Mouse (Mus musculus) duodenum, adult 2 months (tissue): ENCODE data around the gene Pdia4. TPM values are rescaled to one million over a fixed set of nuclear protein-coding genes. Genes with fewer than 3 reads are reported as not detected.

Experiments
- polyA plus RNA-seq: library from polyadenylated mRNA; depleted of rRNA; stranded (reverse); fragments of >200 nt; gene quantifications from 2 replicates; pipeline ENCODE4 v1.2.3, GENCODE M21; 2012; ENCODE audit warnings: low replicate concordance; rRNA removed

The Pdia4 gene
- polyA plus RNA-seq, result 6.7 and 9.5 TPM in 2 replicates

GRCm38 (mm10) chr6:47813257-47813878, at the start of gene Pdia4:
Gene Pdia4 (minus strand): TSS chr6:47813430.

GRCm38 (mm10) chr6:47835482-47835983, 22.3 kb upstream of the Pdia4 start, which contains the start of gene Zfp398:
Gene Zfp398 (plus strand): TSS chr6:47835661.

DNA sequence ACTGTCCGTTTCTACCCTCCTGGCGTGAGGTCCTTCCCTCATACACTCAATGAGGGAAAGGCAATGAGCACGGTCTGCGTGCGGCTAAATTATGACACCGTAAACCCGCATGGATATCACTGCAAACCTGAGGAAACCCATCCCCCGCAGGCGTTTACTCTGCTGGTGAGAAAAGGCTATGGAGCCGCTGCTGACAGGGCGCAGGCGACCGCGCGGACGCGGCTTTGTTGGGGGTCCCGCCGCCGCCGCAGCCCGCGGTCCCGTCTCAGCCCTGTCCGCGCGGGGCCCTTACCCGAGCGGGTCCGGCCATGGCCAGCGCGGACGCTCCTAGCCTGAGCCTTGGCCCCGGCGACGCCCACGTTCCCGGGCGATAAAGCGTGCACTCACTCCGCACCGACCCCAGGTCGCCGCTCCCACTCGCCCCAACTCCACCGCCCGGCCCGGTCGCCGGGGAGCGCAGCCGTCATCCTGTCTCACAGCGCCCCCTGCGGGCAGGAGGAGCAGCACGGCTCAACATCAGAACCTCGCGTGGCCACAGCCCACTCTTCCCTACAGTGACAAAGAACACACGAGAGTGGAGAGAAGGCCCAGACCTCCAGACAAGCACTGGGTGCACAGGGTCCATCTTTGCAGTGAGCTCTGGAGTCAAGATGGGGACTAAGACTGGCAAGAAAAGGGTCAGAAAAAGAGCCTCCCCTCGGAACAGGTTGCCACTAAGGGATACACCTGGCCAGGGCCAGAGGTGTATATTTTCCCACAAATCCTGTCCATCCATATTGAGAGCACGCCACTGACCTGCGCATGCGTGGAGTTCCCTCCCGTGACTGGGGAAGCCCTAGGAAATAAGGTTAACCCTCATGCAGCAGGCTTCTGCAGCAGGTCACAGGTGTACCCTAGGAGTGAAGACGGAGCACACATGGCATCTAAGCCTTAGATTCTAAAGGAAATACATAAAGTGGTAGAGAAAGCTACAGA, 17.2 kb upstream of the Pdia4 start, which contains the start of gene Zfp786:
Zfp786 (minus strand) TSS at position 764 of the 975 bp plus-strand sequence.

Other genes starting within 250 kb of the Pdia4 start
- 0.88 and 1.6 TPM in 2 replicates for gene Ezh2, start 218.1 kb downstream of the Pdia4 start, polyA plus RNA-seq
- gene Zfp786, start 17.4 kb upstream of the Pdia4 start, polyA plus RNA-seq, result 0.02 and 0.36 TPM in 2 replicates
- gene Zfp398, start 22.2 kb upstream of the Pdia4 start, polyA plus RNA-seq, result 3.6 and 4.7 TPM in 2 replicates
- gene Zfp282, start 63.8 kb upstream of the Pdia4 start, polyA plus RNA-seq, result 4.1 and 4.6 TPM in 2 replicates
- 4.9 and 5.0 TPM in 2 replicates for gene Zfp212, start 107.0 kb upstream of the Pdia4 start, polyA plus RNA-seq
- 4.0 and 8.9 TPM in 2 replicates for gene Zfp956, start 140.0 kb upstream of the Pdia4 start, polyA plus RNA-seq
- gene Zfp777, start 235.5 kb upstream of the Pdia4 start, polyA plus RNA-seq, result 16.1 and 16.2 TPM in 2 replicates